Mouse (Mus musculus): ENCODE data around the gene Phf19. TPM values are rescaled to one million over a fixed set of nuclear protein-coding genes. Genes with fewer than 3 reads are reported as not detected.
A peak's percentile ranks its signal among the peaks of the same experiment; 100 is the strongest.

Phf19 gene
- total RNA-seq, 1 experiment from 2014 or later, result 5.1 TPM

- no peak for DNase-seq
Measured at GRCm38 (mm10) chr2:34938269-34939208, 24.7 kb upstream of the Phf19 start.

GRCm38 (mm10) chr2:34937460-34937859 is 23.6 kb upstream of the Phf19 start:
- no peak for DNase-seq

- no peak for DNase-seq
Measured at GRCm38 (mm10) chr2:34927320-34927719, 13.5 kb upstream of the Phf19 start.

- DNase-seq, result no peak
Measured at GRCm38 (mm10) chr2:34922729-34923128, 8.9 kb upstream of the Phf19 start.

GRCm38 (mm10) chr2:34920144-34920543 is 6.3 kb upstream of the Phf19 start:
- DNase-seq, result no peak

- no peak for DNase-seq
Measured at GRCm38 (mm10) chr2:34915103-34915502, 1.3 kb upstream of the Phf19 start.

GRCm38 (mm10) chr2:34914823-34915082 is 927 bp upstream of the Phf19 start:
- DNase-seq, result no peak

GRCm38 (mm10) chr2:34914069-34914822 is 420 bp upstream of the Phf19 start:
- DNase-seq, result peak; percentile 61

- DNase-seq, result no peak
Measured at GRCm38 (mm10) chr2:34912613-34913012, 1.2 kb downstream of the Phf19 start.

- no peak for DNase-seq
Measured at GRCm38 (mm10) chr2:34911871-34912270, 2.0 kb downstream of the Phf19 start.

- DNase-seq, result no peak
Measured at GRCm38 (mm10) chr2:34909719-34910118, 4.1 kb downstream of the Phf19 start.

GRCm38 (mm10) chr2:34906861-34907604 is 6.8 kb downstream of the Phf19 start:
- DNase-seq, result peak; percentile 32

- DNase-seq, result no peak
Measured at GRCm38 (mm10) chr2:34906426-34906825, 7.4 kb downstream of the Phf19 start.

GRCm38 (mm10) chr2:34904849-34905542 is 8.8 kb downstream of the Phf19 start:
- peak; percentile 96 for DNase-seq

GRCm38 (mm10) chr2:34903652-34904405 is 10.0 kb downstream of the Phf19 start:
- no peak for DNase-seq

GRCm38 (mm10) chr2:34903191-34903590 is 10.6 kb downstream of the Phf19 start:
- no peak for DNase-seq

- no peak for DNase-seq
Measured at GRCm38 (mm10) chr2:34902731-34903130, 11.1 kb downstream of the Phf19 start.

GRCm38 (mm10) chr2:34901726-34902125 is 12.1 kb downstream of the Phf19 start:
- DNase-seq, result no peak

GRCm38 (mm10) chr2:34900412-34900811 is 13.4 kb downstream of the Phf19 start:
- DNase-seq, result peak; percentile 47

GRCm38 (mm10) chr2:34899682-34900081 is 14.1 kb downstream of the Phf19 start:
- DNase-seq, result no peak

- DNase-seq, result no peak
Measured at GRCm38 (mm10) chr2:34897820-34898219, 16.0 kb downstream of the Phf19 start.
